Mouse (Mus musculus): ENCODE results near the gene Zfp825. TPM values are rescaled to one million over a fixed set of nuclear protein-coding genes. Genes with fewer than 3 reads are reported as not detected.
"Not testable (repeated sequence)": the region's sequence is repeated elsewhere in the genome, so short reads cannot be mapped to it uniquely, and the experiment has no call there.

Zfp825 gene
- total and polyA plus RNA-seq, 3 experiments, result 2.1 to 5.6 (median 5.2) TPM

- WGBS, result under 1% methylated on average over 23 of the region's 23 CpGs
- intact Hi-C loops (cut with DNase I), result loop anchor here (10.0 kb wide), 3 partner anchors 102 to 342 kb away; partner anchors contain the start of genes Cast, Ccdc127 and Sdha
Observed at GRCm38 (mm10) chr13:74462699-74463385, 30.9 kb downstream of the Zfp825 start.

GRCm38 (mm10) chr13:74462318-74462698, 31.5 kb downstream of the Zfp825 start:
- not testable (repeated sequence) for H3K4me1 ChIP-seq (ENCODE audit: control insufficient read depth, insufficient read depth, low read length); H3K79me2 ChIP-seq (replicated peaks; ENCODE audit: control insufficient read depth, insufficient read depth, low read length); H3K36me3 ChIP-seq (ENCODE audit: control insufficient read depth, insufficient read depth, low read length); DNase-seq; H3K27me3 ChIP-seq (ENCODE audit: control insufficient read depth, insufficient read depth, low read length)
- WGBS, result 3% methylated on average over 7 of the region's 7 CpGs
- intact Hi-C loops (cut with DNase I), result loop anchor here (10.0 kb wide), 3 partner anchors 102 to 342 kb away; partner anchors contain the start of genes Cast, Ccdc127 and Sdha
- H3K4me3 ChIP-seq, result peak overlapping the region; percentile 60
- H3K27ac ChIP-seq, result peak overlapping the region; percentile 84
- peak overlapping the region; percentile 69 for H3K9ac ChIP-seq (ENCODE audit: low read depth, low read length)

More at GRCm38 (mm10) chr13:74462699-74463385, 30.9 kb downstream of the Zfp825 start:
- Histone ChIP-seq H3K27me3 (ENCODE audit: control insufficient read depth, insufficient read depth, low read length) (no peaks in the 10 kb centered on the region), H3K9ac (ENCODE audit: low read depth, low read length) (peak overlapping the region; percentile 70), H3K27ac (peak overlapping the region; percentile 84), H3K79me2 (replicated peaks; ENCODE audit: control insufficient read depth, insufficient read depth, low read length) (no peaks in the 10 kb centered on the region), H3K4me1 (ENCODE audit: control insufficient read depth, insufficient read depth, low read length) (no peaks in the 10 kb centered on the region), H3K36me3 (ENCODE audit: control insufficient read depth, insufficient read depth, low read length) (no peaks in the 10 kb centered on the region), H3K4me3 (peak overlapping the region; percentile 60)
- TF ChIP-seq EP300 (IDR thresholded peaks at IDR 0.05; ENCODE audit: insufficient read depth, low read depth, low read length) (0 out of 2 replicates have a peak, but pooled peaks have one; percentile 26), CTCF (IDR thresholded peaks at IDR 0.05) (no peak), POLR2A (IDR thresholded peaks at IDR 0.05; ENCODE audit: insufficient read depth, low read depth, low read length) (peak; percentile 95)
- peak; percentile 84 to 86 for DNase-seq

DNA sequence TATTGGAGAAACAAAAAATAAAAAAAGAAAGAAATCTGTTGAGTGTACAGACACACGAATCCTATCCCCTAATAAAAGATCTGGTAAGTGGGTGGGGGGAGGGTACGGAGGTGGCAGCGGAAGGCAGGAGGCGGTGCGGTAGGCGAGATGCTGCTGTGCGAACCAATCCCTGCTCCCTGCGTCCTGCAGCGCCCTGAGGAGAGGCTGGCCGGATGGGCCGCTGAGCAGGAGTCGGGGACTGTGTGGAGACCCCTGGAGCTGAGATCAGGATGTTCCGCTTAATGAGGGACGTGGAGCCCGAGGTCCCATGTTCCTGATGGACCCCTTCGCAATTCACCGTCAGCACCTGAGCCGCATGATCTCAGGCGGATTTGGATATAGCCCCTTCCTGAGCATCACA, 53.9 kb downstream of the Zfp825 start:
- H3K4me3 ChIP-seq, result no peak overlapping the region
- H3K79me2 ChIP-seq (replicated peaks; ENCODE audit: control insufficient read depth, insufficient read depth, low read length), result no peaks in the 10 kb centered on the region
- WGBS, result 19% methylated on average over 19 of the region's 19 CpGs
- H3K27ac ChIP-seq, result no peak overlapping the region
- TF ChIP-seq POLR2A (IDR thresholded peaks at IDR 0.05; ENCODE audit: insufficient read depth, low read depth, low read length) (no peak), CTCF (IDR thresholded peaks at IDR 0.05) (no peak), EP300 (IDR thresholded peaks at IDR 0.05; ENCODE audit: insufficient read depth, low read depth, low read length) (no peak)
- H3K9ac ChIP-seq (ENCODE audit: low read depth, low read length), result no peak overlapping the region
- intact Hi-C loops (cut with DNase I), result no loop called here
- DNase-seq, result no peak
- no peaks in the 10 kb centered on the region for H3K4me1 ChIP-seq (ENCODE audit: control insufficient read depth, insufficient read depth, low read length)
- H3K27me3 ChIP-seq (ENCODE audit: control insufficient read depth, insufficient read depth, low read length), result no peaks in the 10 kb centered on the region
- H3K36me3 ChIP-seq (ENCODE audit: control insufficient read depth, insufficient read depth, low read length), result no peaks in the 10 kb centered on the region

Other genes starting within 250 kb of the Zfp825 start
- gene Ahrr, start 201.7 kb downstream of the Zfp825 start, total RNA-seq (2021), result under 1 TPM; 0.89 to 0.91 TPM
- 1.2 and 2.7 TPM in 2 replicates for gene Ahrr, start 201.7 kb downstream of the Zfp825 start, polyA plus RNA-seq (2012; rRNA removed)
- 10 to 100 TPM; 40.2 to 43.5 TPM for gene Pdcd6, start 176.4 kb downstream of the Zfp825 start, total RNA-seq (2021)
- gene Pdcd6, start 176.4 kb downstream of the Zfp825 start, polyA plus RNA-seq (2012; rRNA removed), result 51.0 and 84.2 TPM in 2 replicates
- 1,000 to 10,000 TPM; 1,363 to 1,571 TPM for gene Sdha, start 143.7 kb downstream of the Zfp825 start, total RNA-seq (2021)
- gene Sdha, start 143.7 kb downstream of the Zfp825 start, polyA plus RNA-seq (2012; rRNA removed), result 687 and 1,076 TPM in 2 replicates
- 10 to 100 TPM; 51.3 to 53.5 TPM for gene Ccdc127, start 143.7 kb downstream of the Zfp825 start, total RNA-seq (2021)
- 5.5 and 7.5 TPM in 2 replicates for gene Ccdc127, start 143.7 kb downstream of the Zfp825 start, polyA plus RNA-seq (2012; rRNA removed)
- gene Lrrc14b, start 130.0 kb downstream of the Zfp825 start, total RNA-seq (2021), result 10 to 100 TPM; 69.4 to 75.1 TPM
- gene Lrrc14b, start 130.0 kb downstream of the Zfp825 start, polyA plus RNA-seq (2012; rRNA removed), result 99.4 and 167 TPM in 2 replicates
- 1 to 10 TPM; 2.5 to 2.9 TPM for gene Zfp72, start 103.2 kb downstream of the Zfp825 start, total RNA-seq (2021)
- gene Zfp72, start 103.2 kb downstream of the Zfp825 start, polyA plus RNA-seq (2012; rRNA removed), result 0.39 and 1.4 TPM in 2 replicates
- 100 to 1,000 TPM; 277 to 342 TPM for gene Ftl1-ps1, start 94.3 kb downstream of the Zfp825 start, total RNA-seq (2021)
- 12.6 and 14.6 TPM in 2 replicates for gene Ftl1-ps1, start 94.3 kb downstream of the Zfp825 start, polyA plus RNA-seq (2012; rRNA removed)
- gene Erap1, start 145.6 kb upstream of the Zfp825 start, total RNA-seq (2021), result 10 to 100 TPM; 40.1 to 51.1 TPM
- 10.6 and 39.8 TPM in 2 replicates for gene Erap1, start 145.6 kb upstream of the Zfp825 start, polyA plus RNA-seq (2012; rRNA removed)